Mouse (Mus musculus) intestine, postnatal 0 days (tissue): ENCODE measurements around the gene Rsph14. TPM values are rescaled to one million over a fixed set of nuclear protein-coding genes. Genes with fewer than 3 reads are reported as not detected.

Experiments
- ATAC-seq: fragments of 200-750 bp; cut with Nextera tagmentation; 2 replicates; pipeline ENCODE4 v1.8.0; 2017; ENCODE audit warnings: mild to moderate bottlenecking, moderate TSS enrichment, moderate library complexity
- H3K27ac ChIP-seq: fragments of 300-500 bp; sonication (generic); 2 replicates; pipeline ENCODE4 v1.5.1; 2014; ENCODE audit warnings: mild to moderate bottlenecking, low read depth, low read length, moderate library complexity
- H3K27me3 ChIP-seq: fragments of 300-500 bp; sonication (generic); replicated peaks from 2 replicates; pipeline ENCODE4 v1.6.1; 2014; ENCODE audit warnings: low read length, mixed read lengths; ENCODE audit not compliant: control insufficient read depth, insufficient read depth
- H3K36me3 ChIP-seq: fragments of 300-500 bp; sonication (generic); 2 replicates; pipeline ENCODE4 v1.6.1; 2014; ENCODE audit warnings: mild to moderate bottlenecking, moderate library complexity; ENCODE audit not compliant: control insufficient read depth, insufficient read depth
- H3K4me1 ChIP-seq: fragments of 300-500 bp; sonication (generic); replicated peaks from 2 replicates; pipeline ENCODE4 v1.6.1; 2014; ENCODE audit warnings: antibody characterized with exemption, low read length, mixed read lengths; ENCODE audit not compliant: control insufficient read depth, insufficient read depth
- H3K4me2 ChIP-seq: fragments of 300-500 bp; sonication (generic); replicated peaks from 2 replicates; pipeline ENCODE4 v1.6.1; 2014; ENCODE audit warnings: low read depth, mild to moderate bottlenecking, moderate library complexity
- H3K4me3 ChIP-seq: fragments of 300-500 bp; sonication (generic); 2 replicates; pipeline ENCODE4 v1.5.1; 2014; ENCODE audit warnings: low read depth, low read length
- H3K9ac ChIP-seq: fragments of 300-500 bp; sonication (generic); 2 replicates; pipeline ENCODE4 v1.6.1; 2014; ENCODE audit warnings: mild to moderate bottlenecking, low read depth, low read length
- H3K9me3 ChIP-seq: fragments of 300-500 bp; sonication (generic); 2 replicates; pipeline ENCODE4 v1.6.1; 2016; ENCODE audit warnings: mixed run types; ENCODE audit not compliant: control insufficient read depth
- CTCF ChIP-seq: sonication (generic); IDR thresholded peaks from 2 replicates; pipeline ENCODE4 v1.5.1; 2016; ENCODE audit warnings: low read depth, mild to moderate bottlenecking, control low read depth, antibody characterized with exemption, moderate library complexity
- WGBS: fragments of 180-500 bp; shearing (Covaris S2); extraction: QIAGEN DNeasy Blood & Tissue Kit; methylation state at CpG from one replicate; pipeline ENCODE4 v1.1.7; 2014; 5-methylcytosine and 5-hydroxymethylcytosine counted together
- polyA plus RNA-seq: library from polyadenylated mRNA; unstranded; fragments of >200 nt; fragmentation: Nextera tagmentation; extraction: Ambion mirVana; gene quantifications from 2 replicates; pipeline ENCODE4 v1.2.1, GENCODE M21; 2015

The Rsph14 gene
- polyA plus RNA-seq, 1 experiment from 2014 or later = not detected

GRCm38 (mm10) chr10:75068086-75068485, 35.7 kb upstream of the Rsph14 start:
- no peak overlapping the region for H3K9ac ChIP-seq
- no peak for TF ChIP-seq CTCF
- no peaks in the 10 kb centered on the region for H3K27me3 ChIP-seq
- no peak overlapping the region for H3K4me2 ChIP-seq
- H3K4me1 ChIP-seq = 0 out of 2 replicates have a peak, but pooled peaks cover 5% of the 10 kb centered on the region
- no peaks in the 10 kb centered on the region for H3K9me3 ChIP-seq
- WGBS = 27% methylated on average over 2 of the region's 2 CpGs
- no peak overlapping the region for H3K4me3 ChIP-seq
- no peak for ATAC-seq
- H3K27ac ChIP-seq = no peak overlapping the region
- no peaks in the 10 kb centered on the region for H3K36me3 ChIP-seq

GRCm38 (mm10) chr10:75067446-75067845, 35.1 kb upstream of the Rsph14 start:
- H3K4me3 ChIP-seq = no peak overlapping the region
- H3K9ac ChIP-seq = no peak overlapping the region
- H3K9me3 ChIP-seq = no peaks in the 10 kb centered on the region
- H3K27ac ChIP-seq = no peak overlapping the region
- H3K4me1 ChIP-seq = peaks cover 10% of the 10 kb centered on the region; the same call in 1 of the 2 replicates
- no peaks in the 10 kb centered on the region for H3K27me3 ChIP-seq
- no peaks in the 10 kb centered on the region for H3K36me3 ChIP-seq
- no peak overlapping the region for H3K4me2 ChIP-seq
- TF ChIP-seq CTCF = no peak
- no peak for ATAC-seq

GRCm38 (mm10) chr10:75065691-75066090, 33.3 kb upstream of the Rsph14 start:
- TF ChIP-seq CTCF = no peak
- H3K4me2 ChIP-seq = no peak overlapping the region
- no peaks in the 10 kb centered on the region for H3K27me3 ChIP-seq
- no peak overlapping the region for H3K9ac ChIP-seq
- WGBS = 81% methylated on average over 6 of the region's 6 CpGs
- no peaks in the 10 kb centered on the region for H3K36me3 ChIP-seq
- peaks cover 19% of the 10 kb centered on the region for H3K4me1 ChIP-seq
- H3K27ac ChIP-seq = no peak overlapping the region
- H3K9me3 ChIP-seq = no peaks in the 10 kb centered on the region
- ATAC-seq = no peak
- no peak overlapping the region for H3K4me3 ChIP-seq

- Histone ChIP-seq H3K9ac (no peak overlapping the region), H3K9me3 (no peaks in the 10 kb centered on the region), H3K4me3 (no peak overlapping the region), H3K4me1 (peaks cover 14% of the 10 kb centered on the region), H3K4me2 (peak overlapping the region; percentile 81), H3K36me3 (no peaks in the 10 kb centered on the region), H3K27ac (no peak overlapping the region), H3K27me3 (no peaks in the 10 kb centered on the region)
- ATAC-seq = no peak
- TF ChIP-seq CTCF = no peak
- 35% methylated on average over 12 of the region's 12 CpGs for WGBS
Measured at GRCm38 (mm10) chr10:75063301-75063965, 31.0 kb upstream of the Rsph14 start.

GRCm38 (mm10) chr10:75062621-75063020, 30.2 kb upstream of the Rsph14 start:
- no peak overlapping the region for H3K9ac ChIP-seq
- peaks cover 14% of the 10 kb centered on the region for H3K4me1 ChIP-seq
- no peak for TF ChIP-seq CTCF
- no peak for ATAC-seq
- H3K27ac ChIP-seq = no peak overlapping the region
- H3K27me3 ChIP-seq = no peaks in the 10 kb centered on the region
- no peaks in the 10 kb centered on the region for H3K36me3 ChIP-seq
- WGBS = 38% methylated on average over 6 of the region's 6 CpGs
- no peaks in the 10 kb centered on the region for H3K9me3 ChIP-seq
- peak overlapping the region; percentile 81 for H3K4me2 ChIP-seq
- peak overlapping the region; percentile 81; the same call in 1 of the 2 replicates for H3K4me3 ChIP-seq

- Histone ChIP-seq H3K27ac (no peak overlapping the region), H3K27me3 (no peaks in the 10 kb centered on the region), H3K9me3 (no peaks in the 10 kb centered on the region), H3K9ac (no peak overlapping the region), H3K36me3 (no peaks in the 10 kb centered on the region), H3K4me1 (peaks cover 14% of the 10 kb centered on the region), H3K4me2 (peak overlapping the region; percentile 81), H3K4me3 (peak overlapping the region; percentile 81)
- no peak for TF ChIP-seq CTCF
- WGBS = 23% methylated on average over 6 of the region's 6 CpGs
- no peak for ATAC-seq
Measured at GRCm38 (mm10) chr10:75062189-75062561, 29.8 kb upstream of the Rsph14 start.
